Mouse (Mus musculus) NIH3T3 (cell line): ENCODE measurements around the gene Gm28308.

Source experiments
- DNase-seq: peaks from one replicate; pipeline ENCODE4 v3.0.0-alpha.2; 2012; ENCODE audit warnings: low read depth

Gm28308 gene

GRCm38 (mm10) chr6:52153270-52153669 is 59.9 kb downstream of the Gm28308 start:
- no peak for DNase-seq

GRCm38 (mm10) chr6:52152226-52153193 is 60.6 kb downstream of the Gm28308 start:
- no peak for DNase-seq

GRCm38 (mm10) chr6:52151571-52151970 is 61.6 kb downstream of the Gm28308 start:
- no peak for DNase-seq

GRCm38 (mm10) chr6:52150401-52150966 is 62.7 kb downstream of the Gm28308 start:
- peak; percentile 59 for DNase-seq

GRCm38 (mm10) chr6:52139115-52139514 is 74.0 kb downstream of the Gm28308 start:
- DNase-seq = no peak

GRCm38 (mm10) chr6:52138576-52138975 is 74.6 kb downstream of the Gm28308 start:
- no peak for DNase-seq

- no peak for DNase-seq
These were observed 75.2 kb downstream of the Gm28308 start for GRCm38 (mm10) chr6:52137841-52138535.

GRCm38 (mm10) chr6:52123673-52124072 is 89.5 kb downstream of the Gm28308 start:
- no peak for DNase-seq

GRCm38 (mm10) chr6:52121173-52121572 is 92.0 kb downstream of the Gm28308 start:
- DNase-seq = no peak

GRCm38 (mm10) chr6:52118903-52119635 is 94.1 kb downstream of the Gm28308 start:
- DNase-seq = no peak

- DNase-seq = no peak
These were observed 97.2 kb downstream of the Gm28308 start for GRCm38 (mm10) chr6:52115899-52116298.
